Mouse (Mus musculus): ENCODE measurements at regions not wholly inside any gene's neighbourhood (a gene's known extent, or its start where the extent isn't known, plus 50 kb on each side); places are given as distances from the start of the nearest gene placed in this dataset.

- no peak for TF ChIP-seq CTCF (IDR thresholded peaks at IDR 0.05; ENCODE audit: low read depth, low read length)
- TF ChIP-seq POLR2A (IDR thresholded peaks at IDR 0.05; ENCODE audit: borderline replicate concordance, low read depth, low read length): no peak
Observed at GRCm38 (mm10) chr13:112173973-112174372, 114.3 kb upstream of the Ankrd55 start.
